Mouse (Mus musculus) kidney, adult 2 months (tissue): ENCODE measurements around the gene Brpf3.

Experiments
- CTCF ChIP-seq: fragments of 200-500 bp; conservative IDR thresholded peaks from 2 replicates; pipeline ENCODE4 v1.5.1; 2011; ENCODE audit warnings: low read depth, mild to moderate bottlenecking, control low read depth, low read length, moderate library complexity, mixed read lengths; ENCODE audit not compliant: insufficient read depth, insufficient read length
- POLR2A ChIP-seq: fragments of 200-500 bp; IDR thresholded peaks from one replicate; pipeline ENCODE4 v1.6.1; 2011; ENCODE audit warnings: low read depth, low read length, control low read depth

DNA sequence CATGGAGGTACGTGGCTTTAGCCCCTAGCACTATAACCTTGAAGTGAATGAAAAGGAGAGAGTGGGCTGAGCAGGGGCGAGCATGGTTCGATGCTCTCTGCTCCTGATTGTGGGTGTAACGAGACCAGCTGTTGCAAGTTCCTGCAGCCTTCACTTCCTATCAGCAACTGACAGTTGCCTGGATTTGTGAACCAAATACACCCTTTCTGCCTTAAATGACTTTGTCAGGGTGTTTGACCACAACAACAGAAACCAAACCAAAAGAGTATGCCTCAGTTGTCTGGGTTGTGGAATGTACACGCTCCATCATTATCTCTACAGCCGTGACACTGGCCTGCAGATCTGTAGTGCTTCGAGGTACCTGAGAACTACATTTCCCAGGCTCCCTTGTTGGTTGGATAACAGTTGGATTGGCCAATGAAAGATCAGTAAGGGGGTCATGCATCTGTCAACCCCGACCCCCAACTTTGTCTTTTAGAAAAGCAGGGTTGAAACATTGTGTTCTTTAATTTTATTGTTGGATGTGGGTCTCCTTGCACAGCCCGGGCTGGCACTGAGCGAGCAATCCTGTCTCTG, 83.1 kb downstream of the Brpf3 start:
- TF ChIP-seq CTCF (no peak), POLR2A (no peak)
